Mouse (Mus musculus) testis, adult 2 months (tissue): ENCODE measurements around the gene Bcl2l1. TPM values are rescaled to one million over a fixed set of nuclear protein-coding genes. Genes with fewer than 3 reads are reported as not detected.

Experiments used
- H3K27ac ChIP-seq: fragments of 200-500 bp; 2 replicates; pipeline ENCODE4 v1.5.1; 2012; ENCODE audit warnings: low read depth, low read length; ENCODE audit not compliant: control insufficient read depth, insufficient read depth
- H3K27me3 ChIP-seq: fragments of 200-500 bp; 2 replicates; pipeline ENCODE4 v1.6.1; 2012; ENCODE audit warnings: mild to moderate bottlenecking, low read length, moderate library complexity; ENCODE audit not compliant: control insufficient read depth, insufficient read depth
- H3K36me3 ChIP-seq: fragments of 200-500 bp; 2 replicates; pipeline ENCODE4 v1.6.1; 2012; ENCODE audit warnings: mild to moderate bottlenecking, low read length; ENCODE audit not compliant: control insufficient read depth, insufficient read depth
- H3K4me1 ChIP-seq: fragments of 200-500 bp; 2 replicates; pipeline ENCODE4 v1.6.1; 2012; ENCODE audit warnings: low read length; ENCODE audit not compliant: control insufficient read depth, insufficient read depth
- H3K4me3 ChIP-seq: fragments of 200-500 bp; 2 replicates; pipeline ENCODE4 v1.5.1; 2012; ENCODE audit warnings: low read depth, mild to moderate bottlenecking, low read length, moderate library complexity, mixed read lengths; ENCODE audit not compliant: control insufficient read depth
- CTCF ChIP-seq: fragments of 200-500 bp; IDR thresholded peaks from 2 replicates; pipeline ENCODE4 v1.5.1; 2012; ENCODE audit warnings: low read depth, mild to moderate bottlenecking, inconsistent platforms, low read length, moderate library complexity; ENCODE audit not compliant: control insufficient read depth, insufficient read depth, insufficient replicate concordance
- POLR2A ChIP-seq: fragments of 200-500 bp; IDR thresholded peaks from 2 replicates; pipeline ENCODE4 v1.6.1; 2012; ENCODE audit warnings: low read depth, mild to moderate bottlenecking, inconsistent platforms, low read length, moderate library complexity; ENCODE audit not compliant: control insufficient read depth
- polyA plus RNA-seq: library from polyadenylated mRNA; depleted of rRNA; stranded (reverse); fragments of >200 nt; gene quantifications from 2 replicates; pipeline ENCODE4 v1.2.3, GENCODE M21; 2012

Gene Bcl2l1
- polyA plus RNA-seq, 1 experiment, result 74.9 TPM

DNA sequence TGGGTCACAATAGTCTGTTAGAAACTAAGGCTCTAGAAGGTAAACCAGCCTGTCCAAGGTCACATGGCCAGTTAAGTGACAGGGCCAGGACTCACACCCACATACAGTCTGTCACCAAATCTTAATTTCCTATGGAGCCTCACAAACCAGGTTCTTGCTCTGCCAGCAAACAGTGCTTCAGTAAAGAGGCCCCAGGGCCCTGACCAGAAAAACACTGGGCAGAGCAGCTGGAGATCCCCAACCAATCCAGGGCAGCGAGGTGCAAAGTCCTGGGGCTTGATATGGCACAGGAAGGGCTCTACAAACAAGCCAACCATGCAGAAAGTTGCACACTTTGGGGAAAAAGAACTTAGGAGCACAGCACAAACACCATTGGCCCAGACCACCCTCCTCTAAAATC, 3.0 kb downstream of the Bcl2l1 start:
- Histone ChIP-seq H3K36me3 (peaks cover 1% of the 10 kb centered on the region), H3K4me1 (peaks cover 10% of the 10 kb centered on the region), H3K4me3 (peak overlapping the region; percentile 76), H3K27me3 (no peaks in the 10 kb centered on the region), H3K27ac (peak overlapping the region; percentile 33)
- no peak for TF ChIP-seq POLR2A
- no peak for TF ChIP-seq CTCF

DNA sequence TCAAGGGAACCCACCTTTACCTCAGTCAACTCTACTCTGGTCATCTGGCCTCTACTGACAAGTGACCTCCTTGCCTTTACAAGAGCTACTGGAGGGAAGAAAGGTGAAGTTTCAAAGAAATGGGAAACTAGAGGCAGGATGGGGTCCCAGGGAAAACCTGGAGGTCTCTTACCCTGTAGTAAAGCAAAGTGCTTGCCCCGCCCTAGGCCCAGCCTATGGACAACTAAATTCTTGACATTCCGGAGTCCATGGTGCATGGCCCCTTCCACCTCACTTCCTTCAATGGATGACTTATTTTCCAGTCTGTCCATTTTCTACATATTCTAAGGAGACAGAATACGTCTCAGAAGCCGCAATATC, 3.5 kb downstream of the Bcl2l1 start:
- peak overlapping the region; percentile 33; the same call in 1 of the 2 replicates for H3K27ac ChIP-seq
- peak overlapping the region; percentile 76 for H3K4me3 ChIP-seq
- peaks cover 1% of the 10 kb centered on the region for H3K36me3 ChIP-seq
- H3K27me3 ChIP-seq, result no peaks in the 10 kb centered on the region
- peaks cover 10% of the 10 kb centered on the region for H3K4me1 ChIP-seq
- TF ChIP-seq POLR2A (no peak), CTCF (no peak)

DNA sequence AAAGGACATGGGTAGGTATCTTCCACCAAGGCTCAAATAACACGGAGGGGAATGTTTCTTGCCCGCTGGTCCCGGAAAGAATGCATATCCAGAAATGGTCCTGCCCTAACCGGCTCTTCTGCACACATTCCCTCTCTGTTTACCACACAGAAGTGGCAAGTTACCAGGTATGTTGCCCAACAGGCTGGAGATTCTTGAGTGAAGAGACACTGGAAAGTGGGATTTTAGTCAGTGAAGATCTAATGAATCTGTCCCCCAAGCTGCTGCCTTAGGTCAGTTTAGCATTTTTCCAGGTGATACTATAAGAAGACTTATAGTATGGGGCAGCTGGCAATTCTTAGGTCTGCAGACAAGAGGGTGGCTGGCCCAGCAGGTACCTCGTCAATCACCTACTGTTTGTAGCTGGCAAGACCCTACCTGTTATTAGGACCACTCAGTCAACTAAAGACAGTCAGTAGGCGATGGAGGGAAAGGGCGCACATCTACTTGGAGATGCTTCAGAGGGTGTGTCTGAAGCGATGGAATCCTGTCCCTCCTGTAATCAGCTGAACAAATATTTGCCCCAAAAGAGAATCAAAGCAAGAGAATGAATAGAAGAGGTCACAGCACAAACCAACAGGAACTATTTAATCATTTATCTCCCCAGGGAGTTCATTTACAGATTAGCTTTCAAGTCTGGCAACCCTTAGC, 4.1 kb downstream of the Bcl2l1 start:
- H3K36me3 ChIP-seq, result peaks cover 1% of the 10 kb centered on the region
- no peaks in the 10 kb centered on the region for H3K27me3 ChIP-seq
- H3K4me3 ChIP-seq, result peak overlapping the region; percentile 76
- H3K4me1 ChIP-seq, result peaks cover 10% of the 10 kb centered on the region
- TF ChIP-seq CTCF (no peak), POLR2A (no peak)
- no peak overlapping the region for H3K27ac ChIP-seq

DNA sequence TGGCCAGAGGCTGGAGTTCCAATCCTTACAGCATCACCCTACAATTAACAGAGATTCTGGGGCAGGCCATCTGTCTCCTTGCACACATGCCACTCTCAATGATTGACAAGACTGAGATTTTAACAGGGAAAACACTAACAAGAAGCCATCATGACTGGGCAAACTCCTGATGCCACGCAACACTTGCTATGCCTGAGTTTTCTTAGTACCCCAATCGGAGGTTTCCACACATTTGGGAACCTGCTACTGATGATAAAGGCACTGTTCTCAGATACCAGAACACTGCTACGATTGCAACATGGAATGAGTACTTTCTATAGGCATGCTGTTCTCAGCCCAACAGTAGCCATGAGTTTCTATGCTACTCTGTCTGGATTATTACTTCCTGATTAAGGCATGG, 5.0 kb downstream of the Bcl2l1 start:
- Histone ChIP-seq H3K36me3 (peaks cover 1% of the 10 kb centered on the region), H3K4me3 (no peak overlapping the region), H3K4me1 (peaks cover 10% of the 10 kb centered on the region), H3K27ac (no peak overlapping the region), H3K27me3 (no peaks in the 10 kb centered on the region)
- no peak for TF ChIP-seq POLR2A
- no peak for TF ChIP-seq CTCF

DNA sequence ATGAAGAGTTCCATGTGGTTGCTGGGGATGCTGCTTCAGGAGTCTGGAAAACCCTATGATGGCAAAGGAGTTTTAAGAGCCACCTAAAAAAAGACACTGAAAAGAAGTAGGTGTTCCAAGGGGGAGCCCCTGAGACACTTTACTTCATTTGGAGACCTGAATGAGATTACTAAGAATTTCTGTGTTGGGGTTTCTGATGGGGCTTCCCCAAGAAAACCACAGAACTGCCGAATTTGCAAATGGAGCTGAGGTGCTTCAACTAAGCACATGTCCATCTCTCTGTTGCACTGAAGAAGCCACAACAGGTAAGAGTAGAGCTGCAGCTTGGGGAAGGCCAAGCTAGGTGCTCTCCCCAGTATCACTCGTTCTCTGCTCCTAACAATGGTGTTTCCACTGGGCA, 5.8 kb downstream of the Bcl2l1 start:
- H3K27ac ChIP-seq, result no peak overlapping the region
- TF ChIP-seq CTCF (no peak), POLR2A (no peak)
- peaks cover 15% of the 10 kb centered on the region for H3K4me1 ChIP-seq
- no peak overlapping the region for H3K4me3 ChIP-seq
- H3K27me3 ChIP-seq, result no peaks in the 10 kb centered on the region
- peaks cover 3% of the 10 kb centered on the region for H3K36me3 ChIP-seq

DNA sequence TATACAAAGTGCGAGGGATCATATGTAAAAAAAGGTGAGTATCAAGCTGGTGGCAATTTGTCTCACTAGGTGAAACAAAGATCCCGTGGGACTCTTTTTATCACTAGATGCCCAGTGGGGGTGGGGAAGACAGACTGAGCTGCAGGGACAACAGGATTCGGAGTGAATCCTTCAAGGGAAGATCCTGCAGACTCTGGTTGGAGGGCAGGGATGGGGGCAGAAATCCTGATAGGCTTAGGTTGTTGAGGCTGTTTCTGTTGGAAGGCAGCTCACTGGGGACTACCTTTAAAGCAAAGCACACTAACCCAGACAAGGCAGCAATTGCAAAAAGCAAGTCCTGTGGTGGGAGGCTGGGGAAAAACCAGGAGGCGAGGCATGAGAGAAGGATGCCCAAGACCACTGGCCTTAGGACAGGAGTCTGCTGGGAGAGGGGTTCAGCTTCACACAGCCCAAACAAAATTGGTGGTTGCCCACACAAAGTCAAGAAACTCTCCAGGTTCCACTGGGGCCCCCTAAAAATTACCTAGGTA, 6.3 kb downstream of the Bcl2l1 start:
- Histone ChIP-seq H3K4me1 (peaks cover 19% of the 10 kb centered on the region), H3K27me3 (no peaks in the 10 kb centered on the region), H3K36me3 (peaks cover 3% of the 10 kb centered on the region), H3K27ac (no peak overlapping the region), H3K4me3 (no peak overlapping the region)
- no peak for TF ChIP-seq CTCF
- no peak for TF ChIP-seq POLR2A

DNA sequence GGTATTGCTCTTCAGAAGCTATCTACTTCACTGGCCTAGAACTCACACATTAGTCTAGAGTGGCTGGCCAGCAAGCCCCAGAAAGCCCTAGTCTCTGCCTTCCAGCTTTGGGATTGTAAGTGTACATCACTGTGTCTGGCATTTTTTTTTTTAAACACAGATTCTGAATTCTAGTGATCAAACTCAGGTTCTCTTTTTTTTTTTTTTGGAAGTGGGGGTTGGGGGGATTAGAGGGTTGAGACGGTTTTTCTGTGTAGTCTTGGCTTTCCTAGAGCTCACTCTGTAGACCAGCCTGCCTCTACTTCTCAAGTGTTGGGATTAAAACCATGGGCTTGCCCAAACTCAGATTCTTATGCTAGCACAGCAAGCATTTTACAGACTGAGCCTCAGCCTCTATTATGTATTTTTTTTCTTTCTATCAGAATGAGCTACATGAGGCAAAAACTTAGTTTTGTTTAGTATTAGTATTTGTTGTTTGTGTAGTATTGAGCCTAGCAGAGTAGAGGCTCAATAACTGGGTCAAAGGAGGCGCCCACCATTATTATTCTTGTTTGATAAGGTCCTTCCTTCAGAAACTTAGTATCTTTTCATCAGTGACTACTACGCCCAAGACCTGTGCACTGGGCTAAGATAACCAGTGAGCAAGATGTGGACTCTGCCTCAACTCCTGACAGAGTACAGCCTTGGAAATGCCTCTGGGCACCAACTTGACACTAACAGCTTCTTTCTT, 6.9 kb downstream of the Bcl2l1 start:
- Histone ChIP-seq H3K36me3 (peaks cover 3% of the 10 kb centered on the region), H3K4me1 (peaks cover 21% of the 10 kb centered on the region), H3K4me3 (no peak overlapping the region), H3K27me3 (no peaks in the 10 kb centered on the region), H3K27ac (no peak overlapping the region)
- TF ChIP-seq POLR2A (no peak), CTCF (no peak)
